Mouse (Mus musculus): ENCODE results near the gene Phlda2.

Gene Phlda2

GRCm38 (mm10) chr7:143464811-143465560 lies 38.0 kb downstream of the Phlda2 start:
- ATAC-seq (ENCODE audit: insufficient number of reproducible peaks, low FRiP score, low TSS enrichment): no peak

DNA sequence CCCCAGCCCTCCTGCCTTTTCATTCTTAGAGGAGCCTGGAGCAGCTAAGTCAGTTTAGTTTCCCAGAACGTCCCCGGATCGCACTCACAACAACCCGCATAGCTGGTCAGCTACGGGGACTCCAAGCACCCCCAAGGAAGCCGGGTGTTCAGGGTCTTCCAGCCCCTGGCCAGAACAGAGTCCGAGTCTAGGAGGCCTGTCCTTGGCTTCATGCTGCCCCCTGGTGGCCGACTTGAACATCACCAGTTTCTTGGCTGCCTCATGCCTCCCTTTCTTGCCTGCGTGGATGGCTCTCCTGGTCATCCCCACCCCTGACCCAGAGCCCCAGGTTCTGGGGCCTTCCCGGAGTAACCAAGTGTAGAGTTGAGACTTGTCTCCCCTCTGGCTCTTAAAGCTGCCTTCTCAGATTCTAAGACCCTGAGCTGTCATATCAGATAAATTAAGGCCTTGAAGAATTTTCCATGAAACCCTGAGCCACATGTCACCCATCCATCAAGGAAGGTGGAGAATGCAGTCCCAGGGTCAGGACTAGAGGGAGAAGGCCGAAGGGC lies 39.0 kb downstream of the Phlda2 start:
- ATAC-seq (ENCODE audit: insufficient number of reproducible peaks, low FRiP score, low TSS enrichment): no peak

DNA sequence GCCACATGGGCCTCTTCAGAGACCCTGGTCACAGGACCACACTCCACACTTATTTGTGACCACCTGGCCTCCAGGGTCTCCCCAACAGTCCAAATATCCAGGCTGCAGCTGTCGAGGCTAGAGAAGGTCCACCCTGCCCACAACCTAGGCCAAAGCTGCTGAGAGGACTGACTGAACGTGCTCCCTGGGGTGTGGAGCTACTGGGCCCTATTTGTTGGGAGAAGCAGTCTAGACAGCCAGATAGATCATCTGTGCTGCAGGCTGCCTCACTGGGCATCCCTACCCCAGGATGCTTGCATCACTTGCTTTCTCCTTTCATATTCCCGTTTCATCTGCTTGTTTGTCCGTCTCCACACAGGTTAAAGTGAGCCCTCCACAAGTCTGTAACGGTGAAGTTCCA lies 40.4 kb downstream of the Phlda2 start:
- no peak for ATAC-seq (ENCODE audit: insufficient number of reproducible peaks, low FRiP score, low TSS enrichment)

DNA sequence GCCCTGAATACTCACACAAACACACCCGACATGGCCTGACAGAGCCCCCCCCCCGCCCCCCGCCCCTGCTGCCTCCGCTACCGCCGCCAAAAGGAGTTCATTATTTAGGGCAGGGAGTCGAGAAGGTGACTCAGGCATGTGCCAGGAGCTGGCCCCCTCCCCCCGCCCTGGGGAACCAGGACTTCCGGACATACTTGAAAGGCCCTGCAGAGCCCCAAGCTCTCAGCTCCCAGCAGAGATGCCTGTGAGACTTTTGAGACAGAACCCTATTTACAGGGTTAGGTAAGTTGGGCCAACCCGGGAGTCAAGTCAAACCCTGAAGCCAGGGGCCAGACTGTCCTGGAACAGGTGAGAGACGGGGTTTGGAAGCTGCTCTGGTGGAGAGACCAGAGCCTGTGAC lies 41.0 kb downstream of the Phlda2 start:
- no peak for ATAC-seq (ENCODE audit: insufficient number of reproducible peaks, low FRiP score, low TSS enrichment)

GRCm38 (mm10) chr7:143461294-143461870 lies 41.6 kb downstream of the Phlda2 start:
- no peak for ATAC-seq (ENCODE audit: insufficient number of reproducible peaks, low FRiP score, low TSS enrichment)

DNA sequence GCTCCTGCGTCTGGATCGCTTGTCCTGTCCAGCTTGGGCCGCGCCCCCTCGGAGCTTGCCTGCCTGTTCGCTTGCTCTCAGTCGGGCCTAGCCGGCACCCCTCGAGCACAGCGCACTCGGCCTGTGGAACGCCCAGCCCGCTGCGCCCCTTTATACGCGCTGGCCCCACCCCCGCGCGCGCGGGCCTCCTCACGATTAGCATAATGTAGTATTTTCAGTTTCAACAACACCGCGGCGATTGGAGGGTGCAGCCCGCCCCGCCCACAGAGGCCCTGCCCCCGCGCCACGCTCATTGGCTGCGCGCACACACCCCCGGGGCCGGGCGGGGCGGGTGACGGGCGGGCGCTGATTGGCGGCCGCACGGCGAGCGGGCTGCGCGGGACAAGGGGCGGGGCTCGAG lies 42.1 kb downstream of the Phlda2 start, which contains the start of gene Cdkn1c:
TSS of gene Cdkn1c (minus strand) at position 177 of the 400 bp plus-strand sequence.
- no peak for ATAC-seq (ENCODE audit: insufficient number of reproducible peaks, low FRiP score, low TSS enrichment)

DNA sequence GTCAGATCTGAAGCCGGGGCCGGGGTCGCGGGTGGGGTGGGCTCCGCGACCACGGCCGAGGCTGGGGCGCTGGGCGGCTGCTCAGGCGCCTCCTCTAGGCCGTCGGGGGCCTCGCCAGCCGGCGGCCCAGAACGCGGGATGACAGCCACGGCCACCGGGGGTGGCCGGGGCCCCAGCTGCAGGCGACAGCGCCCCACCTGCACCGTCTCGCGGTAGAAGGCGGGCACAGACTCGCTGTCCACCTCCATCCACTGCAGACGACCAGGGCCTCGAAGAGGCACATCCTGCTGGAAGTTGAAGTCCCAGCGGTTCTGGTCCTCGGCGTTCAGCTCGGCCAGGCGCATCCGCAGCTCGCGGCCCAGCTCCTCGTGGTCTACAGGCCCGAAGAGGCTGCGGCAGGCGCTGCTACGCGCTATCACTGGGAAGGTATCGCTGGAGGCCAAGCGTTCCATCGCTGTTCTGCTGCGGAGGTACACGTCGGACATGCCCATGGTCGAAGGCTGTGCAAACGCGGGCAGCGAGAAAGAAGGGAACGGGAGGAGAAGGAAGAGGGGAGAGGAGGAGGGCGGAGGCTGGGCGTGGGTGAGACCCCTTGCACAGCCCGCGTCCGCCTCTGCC lies 42.6 kb downstream of the Phlda2 start:
- no peak for ATAC-seq (ENCODE audit: insufficient number of reproducible peaks, low FRiP score, low TSS enrichment)

DNA sequence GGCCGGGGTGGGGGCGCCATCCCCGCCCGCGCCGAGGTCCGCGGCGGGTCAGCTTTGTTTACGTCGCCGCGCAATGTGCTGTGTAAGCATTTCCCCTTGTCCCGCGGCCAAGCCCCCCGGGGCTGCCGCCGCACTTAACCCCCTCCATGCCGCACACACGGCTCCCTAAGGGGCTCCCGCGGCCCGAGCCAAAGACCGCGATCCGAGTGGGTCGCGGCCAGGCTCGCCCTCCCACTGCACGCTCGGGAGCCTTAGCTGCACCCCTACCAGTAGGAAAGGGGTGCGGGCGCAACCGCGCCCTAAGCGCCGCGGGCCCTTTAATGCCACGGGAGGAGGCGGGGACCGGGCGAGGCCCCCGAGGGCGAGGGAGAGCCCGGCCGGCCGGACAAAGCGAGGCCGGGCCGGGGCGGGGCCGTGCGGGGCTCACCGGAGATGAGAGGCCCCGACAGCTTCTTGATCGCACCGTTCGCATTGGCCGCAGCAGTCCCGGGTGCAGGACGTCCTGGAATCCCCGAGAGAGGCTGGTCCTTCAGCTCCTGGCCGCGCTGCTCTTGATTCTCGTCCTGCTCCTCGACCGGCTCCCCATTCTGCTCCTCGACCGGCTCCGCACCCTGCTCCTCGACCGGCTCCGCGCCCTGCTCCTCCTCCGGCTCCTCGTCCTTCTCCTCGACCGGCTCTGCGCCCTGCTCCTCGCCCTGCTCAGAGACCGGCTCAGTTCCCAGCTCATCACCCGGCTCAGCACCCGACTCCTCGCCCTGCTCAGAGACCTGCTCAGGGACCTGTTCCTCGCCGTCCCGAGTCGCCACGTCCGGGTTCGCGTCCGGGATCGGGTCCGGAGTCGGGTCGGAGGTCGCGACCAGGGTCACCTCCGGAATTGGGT lies 43.4 kb downstream of the Phlda2 start:
- no peak for ATAC-seq (ENCODE audit: insufficient number of reproducible peaks, low FRiP score, low TSS enrichment)

DNA sequence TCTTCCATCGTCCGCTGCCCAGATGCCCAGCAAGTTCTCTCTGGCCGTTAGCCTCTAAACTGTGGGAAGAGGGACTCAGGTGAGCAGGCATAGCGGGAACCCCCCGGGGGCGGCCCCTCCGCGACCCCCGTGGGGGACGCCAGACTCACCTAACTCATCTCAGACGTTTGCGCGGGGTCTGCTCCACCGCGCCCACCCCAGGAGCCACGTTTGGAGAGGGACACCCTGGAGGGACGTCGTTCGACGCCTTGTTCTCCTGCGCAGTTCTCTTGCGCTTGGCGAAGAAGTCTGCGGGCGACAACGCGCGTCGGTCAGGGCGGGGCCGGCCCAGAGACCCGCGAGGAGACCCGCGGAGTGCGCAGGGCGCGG lies 44.0 kb downstream of the Phlda2 start:
- ATAC-seq (ENCODE audit: insufficient number of reproducible peaks, low FRiP score, low TSS enrichment): no peak
